Mouse (Mus musculus) MEL (cell line): ENCODE measurements around the gene Pdia6.

ENCODE experiments used
- CTCF ChIP-seq, 3 experiments: IDR thresholded peaks in 2 of 3; conservative IDR thresholded peaks in 1 of 3; 2 replicates each; pipeline ENCODE4 v1.5.1; 2011 to 2012; ENCODE audit warnings: low read length in 3 of 3, low read depth in 2 of 3, mild to moderate bottlenecking in 2 of 3, improper control_type of control experiment in 1 of 3, inconsistent platforms in 1 of 3, mixed read lengths in 1 of 3, moderate library complexity in 1 of 3; ENCODE audit not compliant: control insufficient read depth in 1 of 3, insufficient read depth in 1 of 3, poor library complexity in 1 of 3, severe bottlenecking in 1 of 3
- MAX ChIP-seq: IDR thresholded peaks from 2 replicates; pipeline ENCODE4 v1.6.1; 2011; ENCODE audit warnings: low read length, improper control_type of control experiment
- POLR2A ChIP-seq, 2 experiments: IDR thresholded peaks; 2 replicates each; pipeline ENCODE4 v1.6.1; 2011 to 2012; ENCODE audit warnings: low read length in 2 of 2, mild to moderate bottlenecking in 2 of 2, control low read depth in 1 of 2, improper control_type of control experiment in 1 of 2, low read depth in 1 of 2, moderate library complexity in 1 of 2; ENCODE audit not compliant: control insufficient read depth in 1 of 2, insufficient read depth in 1 of 2, poor library complexity in 1 of 2
- TAL1 ChIP-seq: IDR thresholded peaks from 2 replicates; pipeline ENCODE4 v1.6.1; 2012; ENCODE audit warnings: mild to moderate bottlenecking, inconsistent platforms, low read length, moderate library complexity, mixed read lengths
- UBTF ChIP-seq: IDR thresholded peaks from 2 replicates; pipeline ENCODE4 v1.6.1; 2012; ENCODE audit warnings: low read depth, mild to moderate bottlenecking, inconsistent platforms, low read length, improper control_type of control experiment, moderate library complexity, borderline replicate concordance; ENCODE audit not compliant: insufficient read depth
- USF2 ChIP-seq, 2 experiments: IDR thresholded peaks; 2 replicates each; pipeline ENCODE4 v1.6.1; 2011 to 2012; ENCODE audit warnings: improper control_type of control experiment in 2 of 2, low read length in 2 of 2, borderline replicate concordance in 1 of 2, inconsistent platforms in 1 of 2, low read depth in 1 of 2, mild to moderate bottlenecking in 1 of 2; ENCODE audit not compliant: insufficient read depth in 1 of 2

GRCm38 (mm10) chr12:17318453-17318852 is 52.1 kb downstream of the Pdia6 start:
- no peak for TF ChIP-seq UBTF
- TF ChIP-seq CTCF (IDR thresholded peaks at IDR 0.05 in 2 of 3, conservative IDR thresholded peaks at IDR 0.05 in 1 of 3; ENCODE audit: control insufficient read depth in 1 of 3, insufficient read depth in 1 of 3, low read depth in 2 of 3, low read length in 3 of 3, poor library complexity in 1 of 3, severe bottlenecking in 1 of 3): no peak
- no peak for TF ChIP-seq TAL1
- no peak for TF ChIP-seq MAX
- TF ChIP-seq POLR2A (IDR thresholded peaks at IDR 0.05; ENCODE audit: control insufficient read depth in 1 of 2, insufficient read depth in 1 of 2, low read depth in 1 of 2, low read length in 2 of 2, poor library complexity in 1 of 2): no peak
- no peak for TF ChIP-seq USF2 (IDR thresholded peaks at IDR 0.05; ENCODE audit: borderline replicate concordance in 1 of 2, insufficient read depth in 1 of 2, low read depth in 1 of 2, low read length in 2 of 2)
